Mouse (Mus musculus) bone marrow, adult 2 months (tissue): ENCODE results near the gene Cabin1.

ENCODE experiments used
- CTCF ChIP-seq: fragments of 200-500 bp; IDR thresholded peaks from 2 replicates; pipeline ENCODE4 v1.5.1; 2011; ENCODE audit warnings: low read length, control low read depth; ENCODE audit not compliant: control insufficient read depth, insufficient read depth
- POLR2A ChIP-seq: fragments of 200-500 bp; IDR thresholded peaks from 2 replicates; pipeline ENCODE4 v1.6.1; 2011; ENCODE audit warnings: low read depth, mild to moderate bottlenecking, control low read depth, low read length, borderline replicate concordance; ENCODE audit not compliant: control insufficient read depth

DNA sequence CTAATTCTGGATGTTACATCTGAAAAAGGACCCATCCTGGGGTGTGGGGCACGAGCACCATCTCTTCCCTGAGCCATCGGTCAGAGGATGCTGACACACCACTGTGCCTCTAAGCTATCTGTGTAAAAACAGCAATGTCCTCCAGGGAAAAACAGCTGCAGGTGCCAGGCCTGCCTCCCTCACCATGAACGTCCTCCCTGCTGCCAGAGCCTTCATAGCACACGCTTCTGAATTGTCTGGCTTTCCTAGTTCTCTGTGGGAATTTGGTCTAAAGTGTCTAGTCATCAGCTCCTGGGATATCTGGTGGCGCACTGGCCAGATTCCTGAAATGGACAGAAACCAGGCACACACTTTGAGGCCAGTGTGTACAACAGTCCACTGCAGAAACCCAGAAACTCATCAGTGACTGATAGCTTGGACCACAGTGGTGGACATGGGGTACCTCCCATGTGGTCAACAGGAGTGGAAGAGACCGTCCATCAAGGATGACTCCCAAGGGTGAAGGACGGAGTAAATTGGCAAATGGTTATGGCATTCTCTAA lies 163.9 kb downstream of the Cabin1 start:
- TF ChIP-seq CTCF (no peak), POLR2A (no peak)
